Mouse (Mus musculus) bone marrow macrophage, adult 2 months (primary cell): ENCODE results near the gene Lrrc8d.

Experiments used
- CTCF ChIP-seq: IDR thresholded peaks from 2 replicates; pipeline ENCODE4 v1.5.1; 2012; ENCODE audit warnings: low read depth, mild to moderate bottlenecking, low read length, moderate library complexity
- POLR2A ChIP-seq: IDR thresholded peaks from 2 replicates; pipeline ENCODE4 v1.6.1; 2012; ENCODE audit warnings: mild to moderate bottlenecking, low read depth, low read length, borderline replicate concordance

- TF ChIP-seq CTCF: no peak
- no peak for TF ChIP-seq POLR2A
These were observed 172.4 kb downstream of the Lrrc8d start for GRCm38 (mm10) chr5:105872176-105872575.
